Mouse (Mus musculus) liver, postnatal 0 days (tissue): Measurements from ENCODE around the gene Cacna1i.

ENCODE experiments used
- CTCF ChIP-seq: sonication (generic); IDR thresholded peaks from 2 replicates; pipeline ENCODE4 v1.5.1; 2016; ENCODE audit warnings: antibody characterized with exemption, low read depth
- EP300 ChIP-seq: IDR thresholded peaks from 2 replicates; pipeline ENCODE4 v1.6.1; 2016; ENCODE audit warnings: antibody characterized with exemption, low read depth, mild to moderate bottlenecking

DNA sequence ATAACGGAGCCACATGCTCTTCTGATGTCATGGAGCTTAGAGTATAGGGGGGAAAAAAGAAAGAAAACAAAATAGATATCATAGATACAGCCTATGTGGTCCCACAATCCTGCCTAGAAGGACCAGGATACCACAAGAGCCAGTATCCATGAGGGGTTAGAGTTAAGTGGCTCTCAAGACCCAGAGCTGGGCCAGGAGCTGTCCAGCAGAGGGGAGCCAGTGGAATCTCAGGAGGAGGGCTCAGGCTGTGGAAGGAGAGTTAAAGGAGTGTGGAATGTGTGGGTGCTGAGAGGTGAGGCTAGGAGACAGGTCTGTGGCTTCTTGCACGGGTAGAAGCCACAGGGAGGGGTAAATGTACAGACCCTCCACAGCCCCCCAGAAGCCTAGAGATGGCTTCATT lies 38.2 kb downstream of the Cacna1i start:
- no peak for TF ChIP-seq CTCF
- no peak for TF ChIP-seq EP300
